Mouse (Mus musculus): ENCODE data around the gene Galnt7. TPM values are rescaled to one million over a fixed set of nuclear protein-coding genes. Genes with fewer than 3 reads are reported as not detected.

The Galnt7 gene
- total RNA-seq (2021) = 1 to 10 TPM; 5.0 to 7.0 TPM
- long read RNA-seq, experiment 1, full-length matches to known transcripts = 1 of 1 reads
- long read RNA-seq, experiment 1, partial matches to known transcripts = 0 of 1 reads
- long read RNA-seq, experiment 1, other reads (novel, unspliced or antisense) = 0 of 1 reads
- long read RNA-seq, experiment 2, partial matches to known transcripts = 1 of 2 reads
- long read RNA-seq, experiment 2, other reads (novel, unspliced or antisense) = 0 of 2 reads

DNA sequence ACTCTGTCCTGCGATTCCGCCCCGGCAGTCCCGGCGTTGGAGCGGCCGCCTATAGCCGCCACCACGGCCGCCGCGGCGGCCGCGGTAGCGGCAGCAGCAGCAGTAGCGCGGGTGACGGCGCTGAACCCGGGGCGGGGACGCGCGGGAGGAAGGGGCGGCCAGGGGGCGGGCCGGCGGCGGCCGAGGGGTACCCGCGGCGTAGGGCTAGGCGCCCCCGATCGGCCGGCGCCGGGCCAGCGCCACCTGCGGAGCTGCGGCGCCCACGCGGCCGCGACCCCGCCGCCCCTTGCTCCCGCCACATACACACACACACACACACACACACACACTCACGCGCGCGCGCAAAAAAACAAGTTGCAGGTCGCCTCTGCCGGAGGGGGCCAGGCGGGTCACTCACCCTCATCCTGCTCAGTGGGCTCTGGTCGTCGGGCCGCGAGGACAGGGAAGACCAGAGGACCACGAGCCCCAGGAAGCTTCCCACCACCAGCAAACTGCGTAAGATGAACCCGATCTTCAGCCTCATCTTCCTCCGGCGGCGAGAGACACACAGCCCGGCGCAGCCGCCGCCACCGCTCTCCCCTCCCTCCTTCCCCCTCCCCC is at the start of gene Galnt7:
Gene Galnt7 (minus strand): TSS at position 577 of the 600 bp plus-strand sequence.
- DNase-seq = peak; percentile 72 to 86
- intact Hi-C loops (cut with DNase I) = loop anchor here (2.0 to 5.0 kb wide), 4 partner anchors 40 to 225 kb away; no protein-coding TSS in a partner anchor

DNA sequence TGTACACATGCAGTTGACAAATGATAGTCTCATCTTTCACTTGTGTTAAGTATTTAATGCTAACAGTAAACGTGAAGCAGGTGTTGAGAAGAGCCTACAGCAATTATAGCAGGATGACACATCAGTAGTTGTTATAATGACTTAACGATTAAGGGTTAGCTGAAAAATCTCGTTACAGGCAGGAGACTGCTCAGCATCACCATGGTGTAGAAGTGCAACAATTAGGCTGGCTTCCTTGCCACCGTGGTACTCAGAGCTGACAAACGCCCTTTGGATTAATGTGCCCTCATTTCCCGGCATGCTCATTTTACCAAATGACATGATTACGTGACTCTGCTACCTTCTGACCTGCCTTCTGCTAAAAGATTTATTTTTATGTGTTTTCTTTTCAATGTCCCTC is 35.8 kb upstream of the Galnt7 start:
- intact Hi-C loops (cut with DNase I) = no loop called here
- DNase-seq = no peak

DNA sequence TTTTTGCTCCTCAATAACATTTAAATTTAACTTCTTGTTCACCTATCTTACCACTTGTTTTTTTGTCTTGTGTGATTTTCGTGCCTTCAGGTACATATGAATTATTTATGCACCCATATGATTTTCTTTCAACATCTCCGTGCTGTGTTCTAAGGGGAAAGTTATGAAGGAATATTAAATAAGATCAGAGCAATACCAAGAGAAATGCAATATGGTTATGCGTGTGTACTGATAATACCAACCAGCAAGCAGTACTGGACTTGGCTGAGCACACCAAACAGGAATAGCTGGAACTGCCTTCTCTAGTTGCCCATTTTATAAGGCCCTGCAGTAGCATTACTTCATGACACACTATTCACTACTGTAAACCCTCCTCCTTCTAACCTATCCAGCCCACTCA is 33.0 kb upstream of the Galnt7 start:
- intact Hi-C loops (cut with DNase I) = no loop called here
- no peak for DNase-seq

DNA sequence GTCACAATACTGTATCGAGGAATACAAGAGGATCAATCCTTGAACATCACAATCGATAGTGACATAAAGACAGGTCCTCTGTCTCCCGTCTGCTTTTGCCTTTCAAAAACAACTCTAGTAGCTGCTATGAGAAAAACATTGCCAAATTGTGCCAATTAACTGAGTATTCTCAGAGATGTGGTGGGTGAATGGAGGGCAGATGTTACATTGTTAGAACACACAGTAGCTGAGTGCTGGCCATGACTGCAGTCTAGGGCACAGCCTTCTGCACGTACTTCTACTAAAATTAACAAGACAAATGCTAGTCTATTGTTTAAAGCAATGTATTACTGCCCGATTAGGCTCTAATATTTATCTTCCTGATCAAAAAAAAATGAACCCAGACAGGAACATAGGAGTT is 27.2 kb upstream of the Galnt7 start:
- intact Hi-C loops (cut with DNase I) = no loop called here

DNA sequence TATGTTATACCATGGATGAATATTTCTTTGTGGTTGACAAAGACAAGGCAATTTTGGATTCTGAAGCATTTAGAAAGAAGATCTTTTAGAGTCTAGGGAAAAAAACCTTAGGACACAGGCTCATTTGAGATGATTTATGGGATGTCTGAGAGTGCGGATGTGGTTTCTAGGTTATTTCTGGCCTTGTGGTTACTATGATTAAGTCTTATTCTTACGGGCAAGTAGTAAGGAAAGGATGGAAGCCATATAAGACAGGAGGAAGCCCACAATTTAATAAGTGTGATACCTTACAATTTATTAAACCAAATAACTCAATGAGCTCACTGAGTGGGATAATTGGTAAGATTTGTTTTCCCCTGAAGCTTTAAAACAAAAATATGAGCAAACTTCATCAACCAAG is 11.3 kb upstream of the Galnt7 start:
- intact Hi-C loops (cut with DNase I) = no loop called here

More for the DNA sequence above, 27.2 kb upstream of the Galnt7 start:
- no peak for DNase-seq

DNA sequence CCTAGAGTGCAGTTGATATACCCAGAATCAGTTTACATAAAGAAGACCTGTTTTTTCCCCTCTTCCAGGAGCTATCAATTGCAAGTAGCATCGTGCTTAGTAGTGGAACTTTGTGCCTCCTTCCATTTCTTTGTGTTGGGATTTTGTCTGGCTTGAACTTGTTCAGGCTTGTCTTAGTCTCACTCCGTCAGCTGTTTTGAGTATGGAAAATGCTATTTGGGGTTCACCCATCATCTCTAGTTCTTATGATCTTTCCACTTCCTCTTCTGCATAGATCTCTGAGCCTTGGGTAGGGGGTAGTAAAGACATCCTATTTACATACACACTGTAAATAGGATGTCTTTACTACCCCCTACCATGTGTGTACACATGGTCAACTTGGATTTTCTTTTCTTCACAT is 7.2 kb upstream of the Galnt7 start:
- intact Hi-C loops (cut with DNase I) = no loop called here
- no peak for DNase-seq

More for the DNA sequence above, 11.3 kb upstream of the Galnt7 start:
- DNase-seq = no peak

DNA sequence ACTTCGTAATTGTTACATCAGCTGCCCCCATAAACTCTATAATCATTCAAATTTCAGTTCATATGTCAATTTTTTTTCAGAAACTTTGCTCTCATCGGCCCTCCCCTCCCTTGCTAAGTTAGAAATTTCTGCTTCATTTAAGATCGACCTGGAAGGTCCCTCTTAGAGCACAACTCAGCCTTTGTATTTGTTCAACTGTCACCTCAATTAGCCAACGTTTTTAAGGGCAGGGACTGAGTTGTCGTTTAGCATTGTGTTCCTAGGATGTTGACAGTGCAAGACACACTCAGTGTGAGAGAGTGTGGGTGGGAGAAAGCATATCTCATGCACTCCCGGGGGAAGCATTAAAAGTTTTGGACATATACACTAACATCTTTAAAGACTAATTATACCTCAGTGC is 3.6 kb upstream of the Galnt7 start:
- intact Hi-C loops (cut with DNase I) = no loop called here
- no peak for DNase-seq

DNA sequence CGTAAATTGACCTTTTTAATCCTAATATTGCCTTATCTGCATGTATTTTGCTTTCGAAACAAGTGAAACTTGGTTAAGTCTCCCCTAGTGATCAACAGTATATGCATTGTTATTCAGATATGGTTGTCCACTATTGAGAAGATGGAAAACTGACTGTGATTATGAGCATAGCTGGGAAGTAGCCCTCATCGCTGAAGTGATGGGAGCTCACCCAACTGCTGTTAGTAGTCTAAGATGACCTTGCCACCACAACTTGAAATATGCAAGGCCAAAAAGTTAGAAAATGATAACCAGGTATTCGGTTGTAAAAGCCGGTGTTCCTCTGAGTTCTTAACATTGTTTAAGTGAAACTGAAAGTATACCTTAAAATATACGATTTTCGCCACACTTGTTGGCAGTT is 1.3 kb upstream of the Galnt7 start:
- intact Hi-C loops (cut with DNase I) = loop anchor here (5.0 kb wide), 2 partner anchors 42 to 227 kb away; no protein-coding TSS in a partner anchor
- DNase-seq = no peak

DNA sequence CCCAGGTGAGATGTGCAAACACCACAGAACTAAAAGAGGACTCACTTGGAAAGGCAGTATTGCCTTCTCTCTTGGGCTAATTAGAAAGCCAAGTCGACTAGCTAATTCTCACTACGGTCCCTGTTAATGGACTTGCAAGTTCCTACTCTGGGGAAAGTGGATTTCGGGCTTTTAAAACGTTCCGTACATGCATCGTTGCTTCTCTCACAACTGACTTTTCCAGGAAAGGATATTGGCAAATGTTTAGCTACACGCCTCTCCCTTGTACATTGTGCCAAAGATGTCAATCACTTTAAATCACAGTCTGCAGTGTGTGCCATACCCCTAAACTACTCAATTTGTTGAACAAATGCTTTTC is 915 bp upstream of the Galnt7 start:
- no peak for DNase-seq
- intact Hi-C loops (cut with DNase I) = loop anchor here (2.0 to 5.0 kb wide), 4 partner anchors 41 to 226 kb away; no protein-coding TSS in a partner anchor

DNA sequence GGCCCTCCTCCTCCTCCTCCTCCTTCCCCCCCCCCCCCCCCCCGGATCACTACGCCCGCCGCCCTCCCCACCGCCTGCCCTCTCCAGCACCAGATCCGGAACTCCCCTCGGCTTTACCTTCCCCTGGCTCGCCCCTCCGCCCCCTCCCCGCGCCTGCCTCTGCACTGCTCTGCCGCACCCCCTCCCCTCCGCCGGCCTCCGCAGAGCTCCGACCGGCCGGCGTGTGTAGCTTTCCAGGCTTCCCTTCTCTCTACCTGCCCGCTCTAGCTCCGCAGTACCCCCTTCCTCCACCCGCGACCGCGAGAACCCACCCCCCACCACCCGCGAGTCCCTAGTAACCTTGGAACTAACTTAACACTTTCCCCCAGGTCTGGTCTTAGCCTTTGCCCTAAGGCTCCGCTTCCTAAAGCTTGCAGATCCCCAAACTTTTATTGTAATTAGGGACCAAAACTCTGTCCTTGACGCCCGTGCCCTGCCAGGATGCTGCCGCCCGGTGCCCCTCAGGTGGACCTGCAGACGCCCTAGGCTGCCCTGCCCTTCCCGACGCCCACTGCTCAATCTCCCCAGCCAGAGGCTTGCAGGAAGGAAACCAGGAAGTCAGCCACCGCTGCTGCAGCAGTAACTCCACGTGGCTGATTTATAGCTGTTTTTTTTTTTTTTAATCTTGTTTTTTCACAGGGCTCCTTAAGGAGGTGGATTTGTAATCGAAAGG is 380 bp upstream of the Galnt7 start:
- peak; percentile 30 to 42 for DNase-seq
- intact Hi-C loops (cut with DNase I) = loop anchor here (2.0 to 5.0 kb wide), 4 partner anchors 41 to 226 kb away; no protein-coding TSS in a partner anchor

DNA sequence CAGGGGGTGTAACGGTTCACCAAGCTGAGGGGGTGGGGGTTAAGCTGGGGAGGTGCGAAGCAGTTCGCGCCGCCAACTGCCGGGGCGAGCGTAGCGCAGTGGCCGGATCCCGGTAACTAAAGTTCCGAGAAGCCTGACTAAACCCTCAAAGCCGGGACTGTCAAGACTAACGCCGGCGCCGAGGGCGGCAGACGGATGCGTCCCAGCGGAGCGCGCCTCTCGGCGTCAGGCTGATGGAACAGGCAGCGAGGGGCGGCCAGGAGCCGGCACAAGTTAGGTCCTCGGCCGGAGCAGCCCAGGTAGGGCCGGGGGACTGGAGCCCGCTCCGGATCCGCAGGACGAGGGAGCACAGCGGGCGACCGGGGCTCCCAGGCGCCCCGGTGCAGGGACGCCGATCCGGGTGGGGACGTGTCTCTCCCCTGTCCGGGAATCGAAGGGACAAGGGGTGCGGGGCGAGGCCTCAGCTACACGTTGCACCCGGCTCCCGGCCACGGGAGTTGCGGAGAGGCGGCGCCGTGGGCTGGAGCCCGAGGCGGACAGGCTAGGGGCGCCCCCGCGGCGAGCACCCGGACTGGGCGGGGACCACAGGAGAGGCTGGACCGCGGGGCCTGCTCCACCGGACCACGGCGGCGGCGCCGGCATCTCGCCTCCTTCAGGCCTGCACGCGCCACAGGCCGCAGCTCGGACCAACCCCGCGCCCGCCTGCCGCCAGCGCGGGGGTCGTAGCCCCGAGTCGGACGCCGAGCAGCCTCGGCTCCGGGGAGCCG is 960 bp downstream of the Galnt7 start:
- intact Hi-C loops (cut with DNase I) = loop anchor here (2.0 to 5.0 kb wide), 4 partner anchors 40 to 225 kb away; no protein-coding TSS in a partner anchor
- peak; percentile 79 to 85 for DNase-seq

DNA sequence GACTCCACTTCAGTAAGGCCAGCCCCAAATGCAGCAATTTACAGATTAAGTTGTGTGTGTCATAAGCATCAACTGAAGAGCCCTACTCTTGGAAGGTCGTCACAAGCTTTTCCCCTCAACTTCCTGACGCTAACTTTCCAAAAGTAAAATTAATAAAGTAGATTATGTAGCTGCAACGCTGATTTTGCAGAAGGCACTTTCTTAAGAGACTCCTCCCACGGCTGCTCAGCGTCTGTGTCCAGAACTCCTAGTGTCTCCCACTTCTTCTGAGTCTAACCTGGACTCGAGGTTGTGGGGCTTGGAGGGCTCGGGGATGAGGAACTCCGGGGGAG is 1.5 kb downstream of the Galnt7 start:
- no peak for DNase-seq
- intact Hi-C loops (cut with DNase I) = loop anchor here (5.0 kb wide), 2 partner anchors 39 to 224 kb away; no protein-coding TSS in a partner anchor

DNA sequence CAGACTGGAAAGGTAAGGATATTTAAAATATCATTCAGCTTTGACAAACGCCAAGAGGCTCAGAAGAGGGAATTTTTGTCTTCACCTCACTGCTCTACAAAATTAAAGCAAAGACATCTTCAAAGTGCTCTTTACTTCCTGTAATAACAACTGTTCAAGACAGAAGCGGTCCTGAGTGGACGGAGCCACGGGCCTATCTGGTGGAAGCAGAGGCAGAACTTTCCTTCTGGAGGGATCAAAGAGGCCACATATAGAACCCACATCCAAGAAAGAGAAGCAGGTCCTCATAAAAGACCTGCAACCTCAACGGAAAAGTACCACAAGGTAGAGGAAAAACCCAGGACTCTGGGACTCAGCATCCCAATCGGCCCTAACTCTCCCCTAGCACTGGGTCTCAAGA is 2.6 kb downstream of the Galnt7 start:
- DNase-seq = no peak
- intact Hi-C loops (cut with DNase I) = loop anchor here (5.0 kb wide), 2 partner anchors 38 to 223 kb away; no protein-coding TSS in a partner anchor

DNA sequence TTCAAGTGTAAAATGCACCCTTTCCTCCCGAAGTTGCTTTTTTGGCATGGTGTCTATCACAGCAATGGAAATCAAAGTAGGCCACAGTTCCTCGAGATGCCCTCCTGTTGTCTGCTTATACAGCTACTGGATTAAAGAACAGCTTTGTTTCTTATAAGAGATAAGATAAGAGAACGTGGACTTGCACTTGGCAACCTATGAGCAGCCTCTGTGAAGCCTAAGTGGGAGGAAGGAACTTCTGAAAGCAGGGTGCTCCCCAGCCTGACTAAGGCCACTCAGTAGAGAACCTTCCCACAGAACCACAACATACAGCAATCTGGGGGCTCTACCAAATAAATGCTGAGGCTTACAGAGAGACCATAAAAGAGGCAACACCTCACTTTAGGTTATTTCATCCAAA is 5.3 kb downstream of the Galnt7 start:
- DNase-seq = no peak
- intact Hi-C loops (cut with DNase I) = no loop called here

DNA sequence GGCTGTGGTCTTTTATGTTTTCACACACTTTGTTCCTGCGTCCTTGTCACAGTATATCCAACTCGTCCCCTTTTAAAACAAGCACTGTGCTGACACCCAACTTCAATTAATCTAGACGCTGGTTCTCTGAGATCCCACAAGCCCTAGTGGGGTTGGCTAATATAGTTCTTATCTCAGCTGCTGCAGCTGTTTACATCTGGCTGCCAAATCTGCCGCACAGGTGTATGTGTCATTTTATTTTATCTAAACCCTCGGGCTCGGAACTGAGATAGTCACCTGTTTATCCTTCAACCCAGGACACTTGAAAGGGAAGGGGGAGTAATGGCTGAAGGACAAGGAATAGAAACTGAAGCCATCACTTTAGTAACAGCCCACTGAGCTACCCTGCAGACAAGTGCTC is 8.6 kb downstream of the Galnt7 start:
- intact Hi-C loops (cut with DNase I) = no loop called here
- no peak for DNase-seq

DNA sequence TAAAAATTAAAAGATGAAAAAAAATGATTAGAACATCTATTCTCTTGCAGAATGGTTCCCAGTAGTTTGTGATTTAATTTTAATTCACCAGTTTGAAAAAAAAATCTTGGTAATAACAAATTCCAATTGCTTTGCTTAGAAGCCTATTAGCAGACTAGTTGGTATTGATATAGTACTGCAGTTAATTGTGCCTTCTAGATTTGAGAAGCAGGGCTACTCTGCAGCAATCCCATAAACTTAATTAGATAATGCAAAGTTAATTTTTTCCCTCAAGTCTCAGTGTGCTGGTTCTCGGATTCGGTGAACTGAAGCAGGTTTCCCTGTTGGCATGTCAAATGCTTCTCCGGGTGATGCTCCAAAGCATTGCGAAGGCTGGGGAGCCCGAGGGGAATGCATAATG is 10.1 kb downstream of the Galnt7 start:
- intact Hi-C loops (cut with DNase I) = no loop called here
- DNase-seq = no peak

DNA sequence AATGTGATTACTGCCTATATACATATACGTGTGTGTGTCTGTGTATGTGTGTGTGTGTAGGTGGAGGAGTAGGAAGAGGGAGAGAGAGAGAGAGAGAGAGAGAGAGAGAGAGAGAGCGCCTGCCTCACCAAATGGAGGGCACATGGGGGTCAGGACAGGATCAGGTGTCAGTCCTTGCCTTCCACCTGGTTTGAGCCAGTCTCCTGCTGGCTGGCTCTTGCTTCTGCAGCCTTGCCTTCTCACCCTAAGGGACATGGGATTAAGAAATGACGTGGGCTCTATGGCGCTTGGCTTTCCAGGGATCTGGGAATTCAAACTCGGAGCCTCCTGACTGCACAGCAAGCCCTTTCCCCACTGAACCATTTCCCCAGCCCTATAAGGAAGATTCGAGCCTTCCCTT is 13.9 kb downstream of the Galnt7 start:
- DNase-seq = no peak
- intact Hi-C loops (cut with DNase I) = no loop called here

DNA sequence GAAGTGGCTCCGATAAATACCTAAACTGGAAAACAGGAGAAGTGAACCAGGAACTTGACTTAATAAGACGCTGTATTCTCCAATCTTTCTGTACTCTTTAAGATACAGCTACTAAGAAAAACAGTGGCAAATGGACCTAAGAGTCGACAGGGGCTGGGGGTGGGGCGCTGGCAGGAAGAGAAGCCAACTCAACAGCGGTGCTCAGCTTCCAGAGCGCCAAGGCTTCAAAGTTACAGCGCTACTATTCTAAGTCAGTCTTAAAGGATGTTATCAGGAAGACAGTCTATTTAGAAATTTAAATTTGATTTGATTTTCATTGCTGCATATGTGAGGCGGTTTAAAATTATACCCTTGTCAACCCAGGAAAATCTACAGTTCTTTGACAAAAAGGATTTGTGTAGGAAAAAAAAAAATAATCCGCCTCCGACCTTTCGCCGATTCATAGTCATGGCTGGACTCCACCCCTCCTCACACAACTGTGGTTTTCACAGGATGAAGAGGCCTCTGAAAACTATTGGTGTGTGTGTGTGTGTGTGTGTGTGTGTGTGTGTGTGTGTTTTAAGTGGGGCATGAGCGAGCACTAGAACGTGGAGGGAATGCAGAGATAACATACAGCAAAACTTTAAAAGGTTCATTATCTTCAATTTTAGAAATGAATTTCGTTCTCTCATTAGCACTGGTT is 15.1 kb downstream of the Galnt7 start:
- DNase-seq = no peak
- intact Hi-C loops (cut with DNase I) = no loop called here

DNA sequence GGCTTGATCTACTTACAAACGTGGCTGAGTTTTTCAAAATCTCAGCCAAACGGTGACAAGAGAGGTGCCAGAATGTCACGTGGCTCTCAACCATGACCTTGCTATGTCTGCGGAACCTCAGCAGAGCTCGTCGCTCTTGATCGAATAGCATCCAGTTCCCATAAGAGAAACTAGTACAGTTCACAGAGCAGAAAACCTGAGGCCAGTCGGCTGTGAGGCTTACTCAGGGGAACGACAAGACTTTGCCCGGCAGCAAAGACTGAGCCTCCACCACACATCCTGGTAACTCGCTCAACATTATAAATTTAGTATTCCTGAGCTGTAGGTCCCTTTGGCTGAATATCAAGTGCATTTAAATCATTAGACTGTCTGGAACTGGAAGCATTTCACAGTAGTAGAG is 16.1 kb downstream of the Galnt7 start:
- no peak for DNase-seq
- intact Hi-C loops (cut with DNase I) = no loop called here

DNA sequence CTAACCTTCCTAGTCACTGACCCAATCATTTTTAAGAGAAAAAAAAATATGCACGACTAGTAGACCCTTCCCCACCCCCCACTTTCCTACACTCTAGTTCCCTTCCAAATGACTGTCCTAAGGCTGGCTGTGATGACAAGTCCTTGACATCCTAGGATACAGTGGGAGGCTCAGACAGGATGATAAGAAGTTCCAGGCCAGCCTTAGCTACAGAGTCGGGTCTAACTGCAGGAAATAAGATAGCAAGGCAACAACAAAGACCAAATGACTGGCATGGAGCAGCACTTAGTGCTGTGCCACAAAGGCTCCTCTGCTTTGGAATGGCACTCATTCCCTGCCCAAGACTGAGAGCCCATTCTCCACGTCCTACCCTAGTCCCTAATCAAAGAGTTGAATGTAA is 16.6 kb downstream of the Galnt7 start:
- DNase-seq = no peak
- intact Hi-C loops (cut with DNase I) = no loop called here
